8 mouse cellular contexts compared by ENCODE assay signal in the genomic region with DNA sequence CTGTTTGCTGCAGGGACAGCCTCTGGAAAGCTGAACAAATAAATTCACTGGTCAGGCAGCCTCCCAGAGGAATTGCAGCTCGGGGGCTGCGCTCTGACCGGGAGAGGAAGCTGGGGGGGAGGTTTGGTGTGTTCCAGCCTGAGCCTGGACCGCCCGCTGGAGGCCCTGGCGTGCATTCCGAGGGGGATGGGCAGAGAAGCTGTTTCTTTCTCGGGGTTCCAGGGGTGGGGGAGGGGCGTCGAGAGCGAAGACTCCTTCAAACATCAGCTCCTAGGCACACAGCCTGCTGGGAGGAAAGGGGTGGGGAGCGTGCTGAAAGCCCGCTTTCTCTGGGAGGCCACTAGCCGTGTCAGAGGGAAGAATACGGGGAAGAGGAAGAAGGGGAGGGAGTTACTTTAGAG. TPM values are rescaled to one million over a fixed set of nuclear protein-coding genes. Genes with fewer than 3 reads are reported as not detected.
DNase-seq lines count a peak whose midpoint lies in the region; ATAC-seq lines count a peak whose summit lies in the region.

No protein-coding gene starts in this region.

- peak overlapping the region; percentile 90 for H3K4me2 ChIP-seq in midbrain, embryonic 12.5 days (replicated peaks)

- WGBS in limb, embryonic 10.5 days = under 1% methylated on average over 15 of the region's 15 CpGs
- 2% methylated on average over 15 of the region's 15 CpGs for WGBS in midbrain, embryonic 12.5 days

- peak; percentile 72 for ATAC-seq in midbrain, embryonic 12.5 days (ENCODE audit: low FRiP score, low read depth)
- ATAC-seq in monocyte, adult 5-6 weeks (replicated peaks; ENCODE audit: insufficient number of reproducible peaks, low FRiP score, low TSS enrichment, poor library complexity, severe bottlenecking) = no peak

- DNase-seq in brain, adult 2 months (ENCODE audit: low read depth, low spot score) = peak; percentile 76
- peak; percentile 96 for DNase-seq in embryo, embryonic 9.5 days (ENCODE audit: extremely low spot score)
- DNase-seq in gastrocnemius, postnatal 4 days (ENCODE audit: low spot score in 2 of 2) = peak; percentile 78 to 92
- DNase-seq in kidney, adult 11 months = peak; percentile 74
- DNase-seq in limb, embryonic 10.5 days (ENCODE audit: low spot score) = peak; percentile 93
- DNase-seq in spleen, postnatal 4 days (ENCODE audit: low spot score in 2 of 2) = peak; percentile 43 to 69

- peaks cover 59% of the 10 kb centered on the region for H3K4me1 ChIP-seq in limb, embryonic 10.5 days
- peaks cover 49% of the 10 kb centered on the region for H3K4me1 ChIP-seq in midbrain, embryonic 12.5 days

- H3K9ac ChIP-seq in midbrain, embryonic 12.5 days (replicated peaks) = peak overlapping the region; percentile 43

- peaks cover 5% of the 10 kb centered on the region; the same call in 1 of the 2 replicates for H3K36me3 ChIP-seq in limb, embryonic 10.5 days
- H3K36me3 ChIP-seq in midbrain, embryonic 12.5 days = no peaks in the 10 kb centered on the region

- no peaks in the 10 kb centered on the region for H3K27me3 ChIP-seq in limb, embryonic 10.5 days (ENCODE audit: low read depth, poor library complexity, severe bottlenecking)
- no peaks in the 10 kb centered on the region for H3K27me3 ChIP-seq in midbrain, embryonic 12.5 days

- H3K27ac ChIP-seq in limb, embryonic 10.5 days = peak overlapping the region; percentile 99
- peak overlapping the region; percentile 97 for H3K27ac ChIP-seq in midbrain, embryonic 12.5 days (replicated peaks)

- peak overlapping the region; percentile 93 for H3K4me3 ChIP-seq in limb, embryonic 10.5 days
- H3K4me3 ChIP-seq in midbrain, embryonic 12.5 days = peak overlapping the region; percentile 33

- no peaks in the 10 kb centered on the region for H3K9me3 ChIP-seq in limb, embryonic 10.5 days (replicated peaks)
- H3K9me3 ChIP-seq in midbrain, embryonic 12.5 days = peaks cover 5% of the 10 kb centered on the region; the same call in 1 of the 2 replicates

RNA-seq across cellular contexts. Expression of gene Zcchc3, which starts 3.9 kb away (rescaled TPM):
- 10 to 100 TPM; 12.3 to 13.6 TPM for total RNA-seq in gastrocnemius, postnatal 4 days (2021)
- 64.9 and 67.2 TPM in 2 replicates for polyA plus RNA-seq in limb, embryonic 10.5 days (2016; fragmentation: Nextera tagmentation; extraction: Ambion mirVana)
- 51.3 and 53.3 TPM in 2 replicates for polyA plus RNA-seq in midbrain, embryonic 12.5 days (2016; fragmentation: Nextera tagmentation; extraction: Ambion mirVana)
- total RNA-seq in monocyte, adult 5-6 weeks (2017) = 0.10 to 0.75 TPM in 2 of 3 replicates, not detected in the other

RNA-seq across cellular contexts. Expression of gene 6820408C15Rik, which starts 4.4 kb away (rescaled TPM):
- under 1 TPM; 0.15 to 0.18 TPM for total RNA-seq in gastrocnemius, postnatal 4 days (2021)
- 0.40 and 0.61 TPM in 2 replicates for polyA plus RNA-seq in limb, embryonic 10.5 days (2016; fragmentation: Nextera tagmentation; extraction: Ambion mirVana)
- 0.54 and 1.1 TPM in 2 replicates for polyA plus RNA-seq in midbrain, embryonic 12.5 days (2016; fragmentation: Nextera tagmentation; extraction: Ambion mirVana)
- total RNA-seq in monocyte, adult 5-6 weeks (2017) = not detected in 3 replicates

RNA-seq across cellular contexts. Expression of gene Sox12, which starts 13.1 kb away (rescaled TPM):
- 10 to 100 TPM; 17.6 TPM for total RNA-seq in gastrocnemius, postnatal 4 days (2021)
- 9.9 and 11.8 TPM in 2 replicates for polyA plus RNA-seq in limb, embryonic 10.5 days (2016; fragmentation: Nextera tagmentation; extraction: Ambion mirVana)
- 15.6 and 18.7 TPM in 2 replicates for polyA plus RNA-seq in midbrain, embryonic 12.5 days (2016; fragmentation: Nextera tagmentation; extraction: Ambion mirVana)
- total RNA-seq in monocyte, adult 5-6 weeks (2017) = 0.10 to 0.43 TPM in 2 of 3 replicates, not detected in the other

RNA-seq across cellular contexts. Expression of gene Nrsn2, which starts 34.5 kb away (rescaled TPM):
- under 1 TPM in 1 of 2 experiments, not detected in 1; 0.23 TPM for total RNA-seq in gastrocnemius, postnatal 4 days (2021)
- polyA plus RNA-seq in limb, embryonic 10.5 days (2016; fragmentation: Nextera tagmentation; extraction: Ambion mirVana) = 0.59 and 1.4 TPM in 2 replicates
- 12.5 and 16.1 TPM in 2 replicates for polyA plus RNA-seq in midbrain, embryonic 12.5 days (2016; fragmentation: Nextera tagmentation; extraction: Ambion mirVana)
- not detected in 3 replicates for total RNA-seq in monocyte, adult 5-6 weeks (2017)

RNA-seq across cellular contexts. Expression of gene Defb23, which starts 53.4 kb away (rescaled TPM):
- not detected for total RNA-seq in gastrocnemius, postnatal 4 days (2021)
- polyA plus RNA-seq in limb, embryonic 10.5 days (2016; fragmentation: Nextera tagmentation; extraction: Ambion mirVana) = not detected in 2 replicates
- not detected in 2 replicates for polyA plus RNA-seq in midbrain, embryonic 12.5 days (2016; fragmentation: Nextera tagmentation; extraction: Ambion mirVana)
- not detected in 3 replicates for total RNA-seq in monocyte, adult 5-6 weeks (2017)

Comparison
In these comparisons a context has a peak if more than half of its experiments do, and no peak if none do; other contexts are left out.
1. RNA of gene Sox12, which starts 13.1 kb away (total RNA-seq): 17.6 TPM in gastrocnemius, postnatal 4 days; 0.10 to 0.43 TPM in monocyte, adult 5-6 weeks; every median in the first group is over 10 times any median in the second.
2. Peak in every context shown above with its lines, with median percentiles within 50 percentile points of each other: DNase-seq.